Mouse (Mus musculus): ENCODE measurements around the gene Dtl.

GRCm38 (mm10) chr1:191612877-191613276 is 37.5 kb upstream of the Dtl start:
- TF ChIP-seq CTCF (IDR thresholded peaks at IDR 0.05) = no peak
- no peak for TF ChIP-seq EP300 (IDR thresholded peaks at IDR 0.05)

Measured in lung, postnatal 0 days (tissue).